Mouse (Mus musculus) intestine, embryonic 14.5 days (tissue): ENCODE results near the gene Plxnd1. TPM values are rescaled to one million over a fixed set of nuclear protein-coding genes. Genes with fewer than 3 reads are reported as not detected.

ENCODE experiments used
- ATAC-seq: fragments of 200-750 bp; cut with Nextera tagmentation; replicated peaks from 2 replicates; pipeline ENCODE4 v1.8.0; 2017; ENCODE audit warnings: low read depth, moderate number of reproducible peaks, moderate TSS enrichment, moderate library complexity; ENCODE audit not compliant: low FRiP score, low TSS enrichment
- DNase-seq: peaks from one replicate; pipeline ENCODE4 v3.0.0-alpha.2; 2018; ENCODE audit warnings: low spot score
- H3K27ac ChIP-seq: fragments of 300-500 bp; sonication (generic); 2 replicates; pipeline ENCODE4 v1.5.1; 2014; ENCODE audit warnings: low read depth, mild to moderate bottlenecking, control low read depth
- H3K27me3 ChIP-seq: fragments of 300-500 bp; sonication (generic); replicated peaks from 2 replicates; pipeline ENCODE4 v1.6.1; 2014; ENCODE audit warnings: low read length, control low read depth; ENCODE audit not compliant: control insufficient read depth, insufficient read depth
- H3K36me3 ChIP-seq: fragments of 300-500 bp; sonication (generic); 2 replicates; pipeline ENCODE4 v1.6.1; 2014; ENCODE audit warnings: low read length, control low read depth; ENCODE audit not compliant: control insufficient read depth, insufficient read depth
- H3K4me1 ChIP-seq: fragments of 300-500 bp; sonication (generic); replicated peaks from 2 replicates; pipeline ENCODE4 v1.6.1; 2014; ENCODE audit warnings: low read length, control low read depth, mixed read lengths; ENCODE audit not compliant: control insufficient read depth, insufficient read depth
- H3K4me2 ChIP-seq: fragments of 300-500 bp; sonication (generic); 2 replicates; pipeline ENCODE4 v1.6.1; 2014; ENCODE audit warnings: low read length
- H3K4me3 ChIP-seq: fragments of 300-500 bp; sonication (generic); 2 replicates; pipeline ENCODE4 v1.5.1; 2014; ENCODE audit warnings: low read depth, low read length, control low read depth, mixed read lengths
- H3K9ac ChIP-seq: fragments of 300-500 bp; sonication (generic); 2 replicates; pipeline ENCODE4 v1.6.1; 2014; ENCODE audit warnings: mild to moderate bottlenecking, low read length
- H3K9me3 ChIP-seq: fragments of 300-500 bp; sonication (generic); 2 replicates; pipeline ENCODE4 v1.6.1; 2016; ENCODE audit warnings: low read length, control low read depth; ENCODE audit not compliant: control insufficient read depth
- WGBS: fragments of 180-500 bp; shearing (Covaris S2); extraction: QIAGEN DNeasy Blood & Tissue Kit; methylation state at CpG from one replicate; pipeline ENCODE4 v1.1.7; 2014; 5-methylcytosine and 5-hydroxymethylcytosine counted together
- polyA plus RNA-seq: library from polyadenylated mRNA; unstranded; fragments of >200 nt; fragmentation: Nextera tagmentation; extraction: Ambion mirVana; gene quantifications from 2 replicates; pipeline ENCODE4 v1.2.1, GENCODE M21; 2014

Gene Plxnd1
- polyA plus RNA-seq = 39.7 and 46.5 TPM in 2 replicates

- ATAC-seq (peak; percentile 82), DNase-seq (peak; percentile 97)
- Histone ChIP-seq H3K4me3 (peak within 1 kb of the TSS; percentile 62), H3K4me2 (peak within 1 kb of the TSS; percentile 93), H3K36me3 (no peaks in the 10 kb centered on the region), H3K27ac (peak within 1 kb of the TSS; percentile 79), H3K4me1 (peaks cover 42% of the 10 kb centered on the region), H3K9me3 (no peaks in the 10 kb centered on the region), H3K27me3 (peaks cover 20% of the 10 kb centered on the region), H3K9ac (peak within 1 kb of the TSS; percentile 60)
- WGBS = under 1% methylated on average over 27 of the region's 51 CpGs
These were observed at the start of gene Plxnd1 for GRCm38 (mm10) chr6:115994877-115995520. Gene Plxnd1, minus strand, starts transcription at chr6:115995005.

DNA sequence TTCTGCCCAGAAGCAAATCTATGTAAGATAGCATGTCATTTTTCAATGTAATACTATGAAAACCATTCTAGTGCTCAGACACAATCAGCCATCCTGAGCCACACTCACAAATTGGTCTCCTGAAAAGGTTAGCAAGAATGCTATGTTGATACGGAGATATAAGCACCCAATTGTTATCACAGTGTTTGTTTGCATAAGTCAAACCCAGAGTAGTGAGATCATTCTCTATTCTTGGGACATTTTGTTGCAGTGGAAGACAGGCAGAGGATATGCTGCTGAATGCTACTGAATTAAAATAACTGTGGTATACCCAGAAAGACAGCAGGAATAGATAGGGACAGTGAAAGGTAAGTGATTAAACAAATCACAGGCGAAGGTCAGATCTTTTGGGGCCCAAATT, 49.2 kb upstream of the Plxnd1 start:
- H3K9ac ChIP-seq = no peak overlapping the region
- H3K4me1 ChIP-seq = no peaks in the 10 kb centered on the region
- H3K36me3 ChIP-seq = peaks cover 13% of the 10 kb centered on the region; the same call in 1 of the 2 replicates
- no peaks in the 10 kb centered on the region for H3K27me3 ChIP-seq
- no peak for ATAC-seq
- H3K4me2 ChIP-seq = no peak overlapping the region
- 0 out of 2 replicates have a peak, but pooled peaks cover 4% of the 10 kb centered on the region for H3K9me3 ChIP-seq
- H3K27ac ChIP-seq = no peak overlapping the region
- H3K4me3 ChIP-seq = no peak overlapping the region
- DNase-seq = no peak
- WGBS = 64% methylated on average over 2 of the region's 2 CpGs

- Histone ChIP-seq H3K4me2 (no peak overlapping the region), H3K9ac (no peak overlapping the region), H3K27me3 (no peaks in the 10 kb centered on the region), H3K4me3 (no peak overlapping the region), H3K27ac (no peak overlapping the region), H3K9me3 (0 out of 2 replicates have a peak, but pooled peaks cover 4% of the 10 kb centered on the region), H3K4me1 (no peaks in the 10 kb centered on the region), H3K36me3 (peaks cover 9% of the 10 kb centered on the region; the same call in 1 of the 2 replicates)
- ATAC-seq (no peak), DNase-seq (no peak)
- 90% methylated on average over 2 of the region's 2 CpGs for WGBS
These were observed 43.4 kb upstream of the Plxnd1 start for GRCm38 (mm10) chr6:116038222-116038621.

DNA sequence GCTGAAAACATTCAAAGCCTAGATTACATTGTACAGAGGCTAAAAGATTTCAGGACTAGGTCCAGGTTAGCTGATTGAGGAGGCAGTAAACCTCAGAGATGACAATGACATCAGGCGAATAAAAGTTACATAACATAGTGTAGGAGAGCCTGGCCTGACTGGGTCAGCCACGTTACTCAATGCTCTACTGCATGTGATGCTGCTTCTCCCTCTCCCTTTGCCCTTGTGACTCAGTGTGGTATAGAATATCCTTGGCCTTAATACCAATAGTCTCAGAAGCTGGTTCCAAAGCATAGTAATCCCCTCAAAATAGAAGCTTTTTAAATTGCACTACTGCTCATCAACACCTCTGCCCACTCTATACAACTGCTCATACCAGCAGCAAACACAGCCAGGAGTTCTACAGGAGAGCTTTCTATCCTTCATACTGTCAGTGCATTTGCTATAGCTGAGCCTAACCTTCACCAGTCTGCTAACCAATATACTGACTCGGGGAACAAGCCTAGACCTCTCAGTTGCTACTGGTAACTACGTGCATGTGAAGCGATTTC, 42.6 kb upstream of the Plxnd1 start:
- H3K9ac ChIP-seq = no peak overlapping the region
- H3K27me3 ChIP-seq = no peaks in the 10 kb centered on the region
- WGBS = 90% methylated on average over 5 of the region's 5 CpGs
- no peak overlapping the region for H3K4me3 ChIP-seq
- no peak overlapping the region for H3K27ac ChIP-seq
- H3K4me2 ChIP-seq = no peak overlapping the region
- DNase-seq (no peak), ATAC-seq (no peak)
- H3K36me3 ChIP-seq = 0 out of 2 replicates have a peak, but pooled peaks cover 5% of the 10 kb centered on the region
- no peaks in the 10 kb centered on the region for H3K9me3 ChIP-seq
- no peaks in the 10 kb centered on the region for H3K4me1 ChIP-seq

DNA sequence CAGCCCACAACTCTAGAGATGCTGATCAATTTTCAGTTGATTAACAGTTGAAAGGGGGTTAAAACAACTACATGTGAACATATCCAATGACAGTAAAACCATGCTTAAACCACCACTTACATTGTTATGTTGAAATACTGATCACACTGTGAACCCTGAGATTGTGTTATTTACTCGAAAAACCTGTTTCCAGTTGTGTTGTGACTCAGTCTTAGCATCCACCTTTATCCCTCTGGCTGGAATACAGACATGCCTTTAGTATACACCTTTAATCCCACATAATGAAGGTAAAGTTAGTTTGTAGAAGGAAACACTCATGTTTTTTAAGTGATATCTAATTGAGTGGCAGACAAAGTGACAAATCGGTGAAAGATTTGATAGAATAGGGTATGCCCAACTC, 41.8 kb upstream of the Plxnd1 start:
- Histone ChIP-seq H3K4me1 (no peaks in the 10 kb centered on the region), H3K4me2 (no peak overlapping the region), H3K9ac (no peak overlapping the region), H3K4me3 (no peak overlapping the region), H3K9me3 (no peaks in the 10 kb centered on the region), H3K27ac (no peak overlapping the region), H3K27me3 (no peaks in the 10 kb centered on the region), H3K36me3 (no peaks in the 10 kb centered on the region)
- DNase-seq = no peak
- 96% methylated on average over 2 of the region's 2 CpGs for WGBS
- ATAC-seq = no peak

GRCm38 (mm10) chr6:116031052-116031451, 36.2 kb upstream of the Plxnd1 start:
- Histone ChIP-seq H3K4me2 (no peak overlapping the region), H3K9me3 (no peaks in the 10 kb centered on the region), H3K4me3 (no peak overlapping the region), H3K27ac (no peak overlapping the region), H3K36me3 (no peaks in the 10 kb centered on the region), H3K9ac (no peak overlapping the region), H3K4me1 (no peaks in the 10 kb centered on the region), H3K27me3 (no peaks in the 10 kb centered on the region)
- DNase-seq = no peak
- 91% methylated on average over 5 of the region's 5 CpGs for WGBS
- no peak for ATAC-seq

DNA sequence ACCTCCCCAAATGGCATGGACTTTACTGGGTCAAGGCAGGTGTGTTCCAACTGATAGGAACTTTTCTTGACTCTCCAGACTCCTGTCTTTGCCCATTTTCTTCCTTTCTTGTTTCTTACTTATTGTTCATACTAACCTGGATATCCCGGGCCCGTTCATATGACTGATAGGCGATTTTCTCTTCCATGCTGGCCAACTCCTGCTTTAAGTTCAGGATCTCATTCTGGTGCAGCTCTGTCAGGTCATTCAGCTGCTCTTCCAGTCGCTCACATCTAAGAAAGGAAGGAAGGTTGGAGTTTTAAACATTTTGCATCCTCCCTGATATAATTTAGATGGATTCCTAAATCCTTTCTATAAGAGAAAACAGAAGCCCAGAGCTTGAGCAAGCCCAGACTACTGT, 29.9 kb upstream of the Plxnd1 start:
- Histone ChIP-seq H3K27me3 (no peaks in the 10 kb centered on the region), H3K9ac (no peak overlapping the region), H3K4me2 (no peak overlapping the region), H3K36me3 (peaks cover 28% of the 10 kb centered on the region), H3K4me1 (no peaks in the 10 kb centered on the region), H3K4me3 (no peak overlapping the region), H3K9me3 (peaks cover 9% of the 10 kb centered on the region), H3K27ac (no peak overlapping the region)
- no peak for DNase-seq
- ATAC-seq = no peak
- 91% methylated on average over 4 of the region's 4 CpGs for WGBS

DNA sequence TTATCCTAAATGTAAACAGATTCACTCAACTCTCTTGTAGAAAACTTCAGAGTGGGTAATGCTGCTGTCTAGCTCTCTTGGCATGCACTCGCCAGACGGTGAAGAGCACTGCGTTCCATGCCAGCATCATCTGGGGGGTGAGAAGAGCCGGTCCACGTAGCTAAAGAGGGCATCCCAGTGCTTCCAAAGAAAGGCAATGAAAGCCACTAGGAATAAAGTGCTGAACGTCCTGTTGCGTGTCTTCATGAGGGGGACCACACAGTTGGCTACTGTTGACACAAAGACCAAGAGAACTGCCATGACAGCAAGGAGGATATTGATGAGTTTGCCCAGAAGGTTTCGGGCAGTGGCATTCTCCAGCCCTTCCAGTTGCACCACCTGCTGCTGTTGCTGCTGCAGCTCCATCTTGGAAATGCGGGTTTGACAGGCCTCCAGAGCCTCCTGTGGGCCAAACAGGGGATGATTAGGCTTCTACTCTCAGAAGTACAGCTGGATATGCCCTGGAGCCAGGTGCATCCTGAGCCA, 27.2 kb upstream of the Plxnd1 start:
- 90% methylated on average over 9 of the region's 9 CpGs for WGBS
- H3K27ac ChIP-seq = no peak overlapping the region
- H3K4me3 ChIP-seq = no peak overlapping the region
- ATAC-seq (no peak), DNase-seq (no peak)
- peaks cover 28% of the 10 kb centered on the region for H3K36me3 ChIP-seq
- no peaks in the 10 kb centered on the region for H3K27me3 ChIP-seq
- peaks cover 9% of the 10 kb centered on the region for H3K9me3 ChIP-seq
- H3K4me1 ChIP-seq = no peaks in the 10 kb centered on the region
- no peak overlapping the region for H3K4me2 ChIP-seq
- no peak overlapping the region for H3K9ac ChIP-seq

- Histone ChIP-seq H3K27me3 (no peaks in the 10 kb centered on the region), H3K4me1 (no peaks in the 10 kb centered on the region), H3K9ac (no peak overlapping the region), H3K9me3 (no peaks in the 10 kb centered on the region), H3K4me2 (no peak overlapping the region), H3K36me3 (peaks cover 6% of the 10 kb centered on the region), H3K27ac (no peak overlapping the region), H3K4me3 (no peak overlapping the region)
- no peak for ATAC-seq
- WGBS = 90% methylated on average over 3 of the region's 3 CpGs
- no peak for DNase-seq
These were observed 21.1 kb upstream of the Plxnd1 start for GRCm38 (mm10) chr6:116015902-116016301.
